Mouse (Mus musculus) colon, adult 2 months (tissue): ENCODE measurements around the gene Zdhhc3. TPM values are rescaled to one million over a fixed set of nuclear protein-coding genes. Genes with fewer than 3 reads are reported as not detected.

Experiments
- polyA plus RNA-seq: library from polyadenylated mRNA; depleted of rRNA; stranded (reverse); fragments of >200 nt; gene quantifications from 2 replicates; pipeline ENCODE4 v1.2.3, GENCODE M21; 2012; rRNA removed

Zdhhc3 gene
- 162 and 307 TPM in 2 replicates for polyA plus RNA-seq

DNA sequence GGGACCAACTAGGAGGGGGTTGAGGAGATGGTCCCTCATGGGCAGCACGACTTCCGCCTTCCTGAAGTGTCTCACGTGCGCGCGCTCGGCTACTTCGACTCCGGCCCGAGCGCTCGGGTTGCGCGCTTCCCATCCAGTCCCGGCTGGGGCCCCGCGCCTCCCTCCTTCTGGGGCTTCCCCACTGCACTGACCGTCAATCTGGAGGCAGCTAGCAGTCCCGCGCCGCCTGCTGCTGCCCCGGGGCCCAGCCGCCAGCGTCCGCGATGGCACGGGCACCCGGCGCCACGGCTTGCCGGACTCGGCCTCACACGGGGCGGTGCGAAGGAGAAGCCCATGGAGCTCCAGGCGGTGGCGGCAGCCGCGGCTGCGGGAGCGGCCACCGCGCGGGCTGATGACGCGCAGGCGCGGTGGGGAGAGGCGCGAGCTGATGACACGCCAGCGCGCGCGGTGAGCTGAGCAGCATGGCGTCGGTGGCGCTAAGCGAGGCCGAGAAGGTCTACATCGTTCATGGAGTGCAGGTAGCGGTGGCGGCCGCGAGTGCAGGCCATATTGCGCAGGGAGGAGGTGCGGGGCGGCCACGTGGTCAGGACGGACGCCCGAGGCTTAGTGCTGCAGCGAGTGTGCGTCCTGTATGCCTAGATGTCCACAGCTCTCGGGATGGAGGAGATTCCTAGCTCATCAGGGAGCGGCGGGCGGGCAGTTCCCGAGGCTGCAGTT is at the start of gene Zdhhc3, which contains the start of gene Exosc7:
Gene Zdhhc3 (minus strand): TSS at position 401 of the 717 bp plus-strand sequence.
Gene Exosc7 (plus strand): TSS at position 411 of the 717 bp plus-strand sequence.

DNA sequence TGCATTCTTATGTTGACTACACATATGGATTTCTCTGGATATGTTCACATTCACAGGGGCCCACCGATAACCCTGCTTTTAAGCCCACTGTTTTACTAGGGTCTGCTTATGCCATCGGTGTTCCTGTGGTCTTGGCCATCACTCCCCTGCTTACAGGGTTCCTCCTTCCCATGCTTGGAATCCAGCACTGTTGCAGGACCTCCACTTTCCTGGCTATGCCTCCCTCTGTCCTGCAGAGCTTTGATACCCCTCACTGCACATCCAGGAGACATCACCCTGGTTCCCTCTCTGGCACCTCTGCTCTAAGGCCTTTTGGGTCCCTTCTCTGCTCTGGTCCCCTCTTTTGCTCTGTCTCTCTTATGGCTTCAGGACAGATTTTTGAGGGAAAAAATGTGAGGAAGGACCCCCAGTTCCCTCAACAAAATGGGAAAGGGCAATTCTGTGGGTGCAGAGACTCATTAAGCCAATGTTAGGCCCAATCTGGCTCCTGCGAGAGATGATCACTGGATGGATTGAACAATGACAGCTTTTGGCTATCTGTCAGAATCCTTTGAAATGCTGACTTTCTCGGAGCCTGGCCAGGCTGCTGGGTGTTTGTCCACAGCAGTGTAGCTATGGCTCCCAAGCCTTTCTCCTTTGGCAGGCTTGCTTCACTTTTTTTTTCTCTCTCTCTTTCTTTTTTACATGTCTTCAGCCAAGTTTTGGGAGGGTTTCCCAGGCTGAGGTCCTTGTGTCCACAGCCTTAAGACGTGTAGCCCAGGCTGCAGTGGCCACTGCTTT is 37.4 kb upstream of the Zdhhc3 start, which contains the start of gene Clec3b:
Gene Clec3b (plus strand): TSS at position 706 of the 780 bp plus-strand sequence.

GRCm38 (mm10) chr9:123034426-123034825 is 78.6 kb downstream of the Zdhhc3 start, which contains the start of gene Tgm4:
TSS of gene Tgm4 (plus strand) at chr9:123034726.

GRCm38 (mm10) chr9:123020995-123021631 is 91.9 kb downstream of the Zdhhc3 start, which contains the start of gene Tmem42:
TSS of gene Tmem42 (plus strand) at chr9:123021326.

Other genes starting within 250 kb of the Zdhhc3 start
- 13.3 and 14.7 TPM in 2 replicates for gene Zfp445, start 247.2 kb downstream of the Zdhhc3 start, polyA plus RNA-seq
- gene Zkscan7, start 227.5 kb downstream of the Zdhhc3 start, polyA plus RNA-seq = 3.0 and 3.2 TPM in 2 replicates
- 0.42 and 0.45 TPM in 2 replicates for gene Zfp105, start 190.1 kb downstream of the Zdhhc3 start, polyA plus RNA-seq
- 1.5 and 1.9 TPM in 2 replicates for gene 1110059G10Rik, start 162.2 kb downstream of the Zdhhc3 start, polyA plus RNA-seq
- gene Kif15, start 162.2 kb downstream of the Zdhhc3 start, polyA plus RNA-seq = 1.7 and 3.0 TPM in 2 replicates
- gene Tmem42, start 91.9 kb downstream of the Zdhhc3 start, polyA plus RNA-seq = 12.4 and 20.1 TPM in 2 replicates
- 0.06 TPM in 1 of 2 replicates, not detected in the other for gene Tgm4, start 78.5 kb downstream of the Zdhhc3 start, polyA plus RNA-seq
- 14.6 and 16.3 TPM in 2 replicates for gene Exosc7, start within 50 bp of the Zdhhc3 start, polyA plus RNA-seq
- gene Clec3b, start 37.7 kb upstream of the Zdhhc3 start, polyA plus RNA-seq = 131 and 140 TPM in 2 replicates
- 29.7 and 31.2 TPM in 2 replicates for gene Cdcp1, start 102.8 kb upstream of the Zdhhc3 start, polyA plus RNA-seq
- gene Tmem158, start 147.6 kb upstream of the Zdhhc3 start, polyA plus RNA-seq = 49.6 and 53.5 TPM in 2 replicates